Mouse (Mus musculus) adrenal gland, postnatal 25 days (tissue): ENCODE measurements around the gene Gbp4. TPM values are rescaled to one million over a fixed set of nuclear protein-coding genes. Genes with fewer than 3 reads are reported as not detected.

ENCODE experiments used
- total RNA-seq: library from RNA; stranded (reverse); gene quantifications from 2 replicates; pipeline ENCODE4 v1.2.3, GENCODE M21; 2021

Gbp4 gene
- total RNA-seq, 1 experiment from 2014 or later = 4.0 TPM

Other genes starting within 250 kb of the Gbp4 start
- 0.21 and 0.38 TPM in 2 replicates for gene Abcg3, start 156.9 kb downstream of the Gbp4 start, total RNA-seq
- 6.0 and 8.3 TPM in 2 replicates for gene Gbp9, start within 50 bp of the Gbp4 start, total RNA-seq
- 0.12 TPM in 1 of 2 replicates, not detected in the other for gene Gbp8, start within 50 bp of the Gbp4 start, total RNA-seq
- not detected in 2 replicates for gene Gbp10, start 99.9 kb upstream of the Gbp4 start, total RNA-seq
- 0.39 TPM in 1 of 2 replicates, not detected in the other for gene Gm43302, start 154.1 kb upstream of the Gbp4 start, total RNA-seq
- gene Gbp6, start 154.1 kb upstream of the Gbp4 start, total RNA-seq = 5.3 and 6.3 TPM in 2 replicates